ENCODE assay signal across 7 mouse cellular contexts in the genomic region with DNA sequence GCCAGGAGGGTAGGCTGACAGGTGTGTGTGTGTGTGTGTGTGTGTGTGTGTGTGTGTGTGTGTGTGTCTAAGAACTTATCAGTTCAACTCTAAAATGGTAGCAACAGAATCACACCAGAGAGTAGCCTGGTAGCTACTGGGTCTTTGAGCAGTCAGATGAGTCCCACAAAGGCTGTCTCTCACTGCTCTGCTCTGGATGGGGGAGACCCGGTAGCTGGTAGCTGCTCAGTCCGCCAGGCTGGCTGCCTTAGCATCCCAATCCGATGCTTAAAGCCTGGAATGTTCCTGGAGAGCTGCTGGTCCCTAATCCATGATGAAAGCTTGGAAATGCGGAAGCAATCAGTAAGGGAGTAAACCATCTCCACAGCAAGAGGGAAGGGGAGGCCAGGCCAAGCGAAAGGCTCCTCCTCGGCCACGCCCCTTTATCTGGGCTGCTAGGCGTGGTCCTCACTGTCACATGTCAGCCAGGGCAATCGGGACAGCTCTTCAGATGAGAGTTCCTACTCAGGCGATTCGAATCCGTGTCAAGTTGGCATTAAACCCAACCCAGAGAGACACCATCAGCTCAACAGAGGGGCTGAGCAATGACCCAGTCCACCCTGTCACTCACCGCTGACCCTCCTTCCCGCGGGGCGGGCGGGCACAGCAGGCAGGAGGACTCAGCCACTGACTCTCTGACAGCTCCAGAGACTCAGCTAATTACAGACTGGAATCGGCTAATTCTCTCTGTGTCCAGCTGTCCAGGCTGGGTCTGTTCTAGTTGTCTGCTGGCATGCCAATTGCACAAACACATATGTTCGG. TPM values are rescaled to one million over a fixed set of nuclear protein-coding genes. Genes with fewer than 3 reads are reported as not detected.
DNase-seq lines count a peak whose midpoint lies in the region; ATAC-seq and TF ChIP-seq lines count a peak whose summit lies in the region.

No protein-coding gene starts in this region.

- no peaks in the 10 kb centered on the region for H3K36me3 ChIP-seq in hindbrain, embryonic 15.5 days
- no peaks in the 10 kb centered on the region for H3K36me3 ChIP-seq in liver, embryonic 13.5 days

- no peak for TF ChIP-seq CTCF in Patski (IDR thresholded peaks at IDR 0.05)

- no peaks in the 10 kb centered on the region for H3K9me3 ChIP-seq in hindbrain, embryonic 15.5 days
- no peaks in the 10 kb centered on the region for H3K9me3 ChIP-seq in liver, embryonic 13.5 days (replicated peaks)

- CTCF ChIA-PET in Patski (lab: Charles Lee), result no interaction called here

- POLR2A ChIA-PET in Patski (lab: Charles Lee), result interaction anchor here (0.5 kb wide), 1 partner anchor 37 kb away, joined by 3 read pairs; no protein-coding TSS in a partner anchor

- DNase-seq in Patski (ENCODE audit: low read depth, low spot score), result no peak
- DNase-seq in c-Kit-negative CD71-positive TER-119-positive erythroid progenitor cells, embryonic 14.5 days (ENCODE audit: low read depth, low spot score), result peak; percentile 13
- peak; percentile 48 for DNase-seq in gastrocnemius, postnatal 10 days
- peak; percentile 55 for DNase-seq in liver, embryonic 13.5 days
- peak; percentile 49 for DNase-seq in naive thymus-derived CD4-positive, alpha-beta T cell, adult 2 months (ENCODE audit: low read depth)

- H3K4me1 ChIP-seq in hindbrain, embryonic 15.5 days (replicated peaks), result peaks cover 32% of the 10 kb centered on the region
- H3K4me1 ChIP-seq in liver, embryonic 13.5 days (replicated peaks), result peaks cover 14% of the 10 kb centered on the region

- peak; percentile 5 for ATAC-seq in Patski
- ATAC-seq in hindbrain, embryonic 15.5 days (ENCODE audit: low FRiP score, low read depth), result peak; percentile 71; the same call in 1 of the 2 replicates
- peak; percentile 73 for ATAC-seq in liver, embryonic 13.5 days (ENCODE audit: low read depth)
- ATAC-seq in frontal cortex, adult (ENCODE audit: low TSS enrichment), result no peak

- peak overlapping the region; percentile 46 for H3K4me2 ChIP-seq in hindbrain, embryonic 15.5 days
- H3K4me2 ChIP-seq in liver, embryonic 13.5 days, result peak overlapping the region; percentile 55

- no peak overlapping the region for H3K27ac ChIP-seq in hindbrain, embryonic 15.5 days (replicated peaks)
- H3K27ac ChIP-seq in liver, embryonic 13.5 days, result no peak overlapping the region

- 6% methylated on average over 19 of the region's 19 CpGs for WGBS in hindbrain, embryonic 15.5 days
- WGBS in liver, embryonic 13.5 days (ENCODE audit: insufficient replicate concordance), result 13% methylated on average over 19 of the region's 19 CpGs

- in situ Hi-C loops in Patski (cut with MboI; ENCODE audit: low pct_unique_long_range_greater_than_20kb), result no loop called here

- H3K27me3 ChIP-seq in Patski, result no peaks in the 10 kb centered on the region
- peaks cover 7% of the 10 kb centered on the region; the same call in 1 of the 2 replicates for H3K27me3 ChIP-seq in hindbrain, embryonic 15.5 days
- H3K27me3 ChIP-seq in liver, embryonic 13.5 days, result 0 out of 2 replicates have a peak, but pooled peaks cover 6% of the 10 kb centered on the region

- peak overlapping the region; percentile 20; the same call in 1 of the 2 replicates for H3K4me3 ChIP-seq in hindbrain, embryonic 15.5 days
- H3K4me3 ChIP-seq in liver, embryonic 13.5 days (replicated peaks), result peak overlapping the region; percentile 33

- H3K9ac ChIP-seq in hindbrain, embryonic 15.5 days, result no peak overlapping the region
- H3K9ac ChIP-seq in liver, embryonic 13.5 days, result no peak overlapping the region

RNA-seq across cellular contexts. Expression of gene Hs3st3b1, which starts 29.9 kb away (rescaled TPM):
- polyA plus RNA-seq in Patski (2021), result 17.0 TPM
- under 1 TPM; 0.59 to 0.90 TPM for total RNA-seq in gastrocnemius, postnatal 10 days (2021)
- polyA plus RNA-seq in hindbrain, embryonic 15.5 days (2015; fragmentation: Nextera tagmentation; extraction: Ambion mirVana), result 6.5 and 7.0 TPM in 2 replicates
- 12.6 and 17.3 TPM in 2 replicates for polyA plus RNA-seq in liver, embryonic 13.5 days (2015; fragmentation: Nextera tagmentation; extraction: Ambion mirVana)
